Mouse (Mus musculus) heart, postnatal 0 days (tissue): ENCODE results near the gene Arl2. TPM values are rescaled to one million over a fixed set of nuclear protein-coding genes. Genes with fewer than 3 reads are reported as not detected.
A peak's percentile ranks its signal among the peaks of the same experiment; 100 is the strongest.

ENCODE experiments used
- ATAC-seq: fragments of 200-750 bp; cut with Nextera tagmentation; 2 replicates; pipeline ENCODE4 v1.8.0; 2017; ENCODE audit warnings: low read depth, moderate number of reproducible peaks, moderate library complexity; ENCODE audit not compliant: insufficient read depth
- DNase-seq: peaks from one replicate; pipeline ENCODE4 v3.0.0-alpha.2; 2016; ENCODE audit warnings: low spot score
- H3K27ac ChIP-seq: fragments of 300-500 bp; sonication (generic); 2 replicates; pipeline ENCODE4 v1.5.1; 2014; ENCODE audit warnings: low read depth, mild to moderate bottlenecking
- H3K27me3 ChIP-seq: fragments of 300-500 bp; sonication (generic); 2 replicates; pipeline ENCODE4 v1.6.1; 2014; ENCODE audit warnings: low read length, mixed read lengths; ENCODE audit not compliant: control insufficient read depth, insufficient read depth
- H3K36me3 ChIP-seq: fragments of 300-500 bp; sonication (generic); replicated peaks from 2 replicates; pipeline ENCODE4 v1.6.1; 2014; ENCODE audit warnings: low read length, mixed read lengths; ENCODE audit not compliant: control insufficient read depth, insufficient read depth
- H3K4me1 ChIP-seq: fragments of 300-500 bp; sonication (generic); 2 replicates; pipeline ENCODE4 v1.6.1; 2014; ENCODE audit warnings: antibody characterized with exemption; ENCODE audit not compliant: control insufficient read depth, insufficient read depth
- H3K4me2 ChIP-seq: fragments of 300-500 bp; sonication (generic); 2 replicates; pipeline ENCODE4 v1.6.1; 2014; ENCODE audit warnings: low read depth, mild to moderate bottlenecking, low read length, moderate library complexity
- H3K4me3 ChIP-seq: fragments of 300-500 bp; sonication (generic); 2 replicates; pipeline ENCODE4 v1.5.1; 2014; ENCODE audit warnings: low read depth, low read length
- H3K9ac ChIP-seq: fragments of 300-500 bp; sonication (generic); replicated peaks from 2 replicates; pipeline ENCODE4 v1.6.1; 2014; ENCODE audit warnings: low read depth, low read length, mixed read lengths
- H3K9me3 ChIP-seq: fragments of 300-500 bp; sonication (generic); replicated peaks from 2 replicates; pipeline ENCODE4 v1.6.1; 2016; ENCODE audit warnings: low read length; ENCODE audit not compliant: control insufficient read depth
- CTCF ChIP-seq: IDR thresholded peaks from 2 replicates; pipeline ENCODE4 v1.5.1; 2016; ENCODE audit warnings: antibody characterized with exemption, control low read depth, low read depth
- EP300 ChIP-seq: IDR thresholded peaks from 2 replicates; pipeline ENCODE4 v1.6.1; 2016; ENCODE audit warnings: antibody characterized with exemption, low read depth
- WGBS: fragments of 180-500 bp; shearing (Covaris S2); extraction: QIAGEN DNeasy Blood & Tissue Kit; methylation state at CpG from one replicate; pipeline ENCODE4 v1.1.7; 2014; 5-methylcytosine and 5-hydroxymethylcytosine counted together
- polyA plus RNA-seq: library from polyadenylated mRNA; unstranded; fragments of >200 nt; fragmentation: Nextera tagmentation; extraction: Ambion mirVana; gene quantifications from 2 replicates; pipeline ENCODE4 v1.2.1, GENCODE M21; 2015
- total RNA-seq: library from RNA; depleted of rRNA; stranded (reverse); fragments of >200 nt; gene quantifications from 2 replicates; pipeline ENCODE4 v1.2.3, GENCODE M21; 2014; ENCODE audit warnings: low replicate concordance

Arl2 gene
- total and polyA plus RNA-seq, 2 experiments from 2014 or later: 59.2 to 96.6 TPM

DNA sequence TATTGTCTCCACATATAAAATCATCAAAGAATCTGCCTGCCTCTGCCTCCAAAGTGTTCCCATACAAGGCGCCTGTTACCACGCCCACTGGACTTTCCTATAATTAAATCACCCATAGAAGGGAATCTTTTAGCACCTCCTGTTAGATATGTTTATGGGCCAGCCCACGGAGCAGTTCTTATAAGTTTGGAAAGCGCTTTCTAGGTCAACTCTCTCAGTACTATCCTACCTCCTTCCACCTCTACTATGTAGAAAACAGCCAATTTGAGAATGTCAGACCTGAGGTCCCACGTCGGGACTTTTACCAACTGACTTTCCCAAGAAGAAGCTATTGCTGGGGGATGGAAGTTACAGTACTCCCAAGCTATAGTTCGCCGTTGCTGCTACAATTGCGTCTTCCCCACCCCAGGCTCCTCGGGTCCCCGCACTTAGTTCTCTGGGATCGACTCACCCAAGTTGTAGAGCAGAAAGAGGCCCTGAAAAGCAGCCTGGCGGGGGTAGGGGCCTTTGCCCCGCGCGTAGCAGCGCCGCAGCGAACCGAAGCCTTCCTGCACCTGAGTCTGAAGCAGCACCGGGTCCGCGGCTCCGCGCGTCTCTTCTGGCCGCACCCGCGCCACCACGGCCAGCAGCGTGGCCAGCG is 23.9 kb downstream of the Arl2 start:
- H3K27ac ChIP-seq: peak overlapping the region; percentile 92
- H3K27me3 ChIP-seq: no peaks in the 10 kb centered on the region
- 4% methylated on average over 31 of the region's 32 CpGs for WGBS
- peak overlapping the region; percentile 64 for H3K4me3 ChIP-seq
- H3K36me3 ChIP-seq: peaks cover 28% of the 10 kb centered on the region
- H3K4me1 ChIP-seq: peaks cover 11% of the 10 kb centered on the region
- H3K9ac ChIP-seq: peak overlapping the region; percentile 79
- TF ChIP-seq CTCF (no peak), EP300 (no peak)
- H3K4me2 ChIP-seq: peak overlapping the region; percentile 98
- DNase-seq: no peak
- peak; percentile 2; the same call in 1 of the 2 replicates for ATAC-seq
- no peaks in the 10 kb centered on the region for H3K9me3 ChIP-seq

DNA sequence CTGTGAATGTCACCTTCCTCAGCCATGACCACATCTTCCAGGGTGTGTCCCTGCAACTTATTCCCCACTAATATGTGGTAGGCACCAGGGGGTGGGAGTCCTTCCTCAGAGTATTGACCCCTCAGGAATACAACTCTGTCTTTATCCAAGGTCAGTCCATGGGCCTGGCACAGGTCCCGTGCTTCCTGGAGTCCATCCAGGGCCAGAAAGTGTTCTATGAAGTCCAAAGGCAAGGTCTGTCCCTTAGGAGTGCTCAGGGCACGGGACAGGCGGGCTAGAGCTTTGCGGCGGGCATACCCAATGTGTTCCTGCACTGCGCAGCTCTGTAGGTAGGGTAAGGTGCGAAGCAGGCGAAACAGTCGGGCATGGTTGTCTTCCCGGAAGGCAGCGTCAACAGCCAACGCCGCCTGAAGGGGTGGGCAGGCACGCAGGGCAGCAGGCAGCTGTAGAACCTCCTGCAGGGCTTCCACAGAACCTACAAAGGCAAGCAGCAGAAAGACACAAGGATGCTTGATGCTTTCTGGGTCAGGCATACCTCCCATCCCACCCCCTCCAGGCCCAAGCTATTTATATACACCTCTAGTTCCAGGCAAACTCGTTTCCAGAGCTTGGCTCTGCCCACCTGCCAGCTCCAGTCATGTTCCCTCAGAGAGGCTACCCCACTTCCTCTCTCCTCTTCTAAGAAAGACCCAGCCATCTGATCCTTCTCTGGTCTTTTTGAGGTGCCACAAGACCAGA is 25.1 kb downstream of the Arl2 start:
- ATAC-seq: no peak
- whole genome bisulfite sequencing: 77% methylated on average over 15 of the region's 15 CpGs

DNA sequence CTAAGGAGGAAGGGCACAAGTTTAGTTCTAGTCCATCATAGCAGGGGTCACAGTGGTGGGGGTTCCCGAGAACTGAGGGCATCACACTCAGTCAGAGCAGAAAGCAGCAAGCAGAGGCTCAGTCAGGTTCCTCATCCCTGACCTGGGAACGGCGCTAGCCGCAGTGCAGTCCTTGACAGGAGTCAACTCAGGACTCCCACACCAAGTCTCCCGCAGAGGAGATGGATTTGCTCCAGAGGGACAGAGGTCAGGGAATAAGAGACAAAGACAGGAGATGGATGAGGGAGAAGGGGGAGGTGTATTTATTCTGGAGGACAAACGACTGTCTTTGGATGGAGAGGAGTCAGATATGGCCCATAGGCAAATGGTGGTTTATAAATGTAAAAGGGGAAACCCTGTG is 28.2 kb downstream of the Arl2 start:
- no peak overlapping the region for H3K4me3 ChIP-seq
- DNase-seq: no peak
- peaks cover 11% of the 10 kb centered on the region for H3K4me1 ChIP-seq
- ATAC-seq: no peak
- no peaks in the 10 kb centered on the region for H3K9me3 ChIP-seq
- H3K9ac ChIP-seq: no peak overlapping the region
- H3K27me3 ChIP-seq: no peaks in the 10 kb centered on the region
- H3K4me2 ChIP-seq: no peak overlapping the region
- H3K27ac ChIP-seq: no peak overlapping the region
- TF ChIP-seq CTCF (no peak), EP300 (no peak)
- peaks cover 23% of the 10 kb centered on the region for H3K36me3 ChIP-seq
- 50% methylated on average over 6 of the region's 6 CpGs for WGBS

More for the DNA sequence above, 25.1 kb downstream of the Arl2 start:
- Histone ChIP-seq H3K9ac (0 out of 2 replicates have a peak overlapping the region, but pooled peaks have one; percentile 21), H3K27ac (0 out of 2 replicates have a peak overlapping the region, but pooled peaks have one; percentile 5), H3K9me3 (no peaks in the 10 kb centered on the region), H3K27me3 (no peaks in the 10 kb centered on the region), H3K4me2 (peak overlapping the region; percentile 98), H3K36me3 (peaks cover 28% of the 10 kb centered on the region), H3K4me3 (no peak overlapping the region), H3K4me1 (peaks cover 11% of the 10 kb centered on the region)
- DNase-seq: no peak
- TF ChIP-seq CTCF: no peak
- TF ChIP-seq EP300: no peak

- Histone ChIP-seq H3K27ac (no peak within 1 kb of the TSS), H3K36me3 (no peaks in the 10 kb centered on the region), H3K4me1 (no peaks in the 10 kb centered on the region), H3K4me2 (no peak within 1 kb of the TSS), H3K9ac (no peak within 1 kb of the TSS), H3K4me3 (no peak within 1 kb of the TSS), H3K9me3 (no peaks in the 10 kb centered on the region), H3K27me3 (no peaks in the 10 kb centered on the region)
- ATAC-seq (no peak), DNase-seq (no peak)
- WGBS: 84% methylated on average over 7 of the region's 7 CpGs
- TF ChIP-seq CTCF (no peak), EP300 (no peak)
Observed at GRCm38 (mm10) chr19:6105586-6105985, 35.8 kb downstream of the Arl2 start, which contains the start of gene Naaladl1. Naaladl1 (plus strand) TSS chr19:6105782.

GRCm38 (mm10) chr19:6104476-6104875 is 36.9 kb downstream of the Arl2 start:
- DNase-seq (no peak), ATAC-seq (no peak)
- Histone ChIP-seq H3K36me3 (no peaks in the 10 kb centered on the region), H3K4me3 (no peak overlapping the region), H3K27me3 (no peaks in the 10 kb centered on the region), H3K4me2 (no peak overlapping the region), H3K4me1 (no peaks in the 10 kb centered on the region), H3K27ac (no peak overlapping the region), H3K9ac (no peak overlapping the region), H3K9me3 (no peaks in the 10 kb centered on the region)
- 59% methylated on average over 4 of the region's 4 CpGs for WGBS
- TF ChIP-seq CTCF: no peak
- no peak for TF ChIP-seq EP300
